Mouse (Mus musculus) hindbrain, postnatal 0 days (tissue): ENCODE measurements around the gene Kcnd3. TPM values are rescaled to one million over a fixed set of nuclear protein-coding genes. Genes with fewer than 3 reads are reported as not detected.

Experiments used
- ATAC-seq: fragments of 200-750 bp; cut with Nextera tagmentation; 2 replicates; pipeline ENCODE4 v1.8.0; 2017; ENCODE audit warnings: mild to moderate bottlenecking, moderate TSS enrichment, moderate library complexity
- DNase-seq: peaks from one replicate; pipeline ENCODE4 v3.0.0-alpha.2; 2015; ENCODE audit warnings: low spot score
- H3K27ac ChIP-seq: fragments of 300-500 bp; sonication (generic); 2 replicates; pipeline ENCODE4 v1.5.1; 2014; ENCODE audit warnings: mild to moderate bottlenecking
- H3K27me3 ChIP-seq: fragments of 300-500 bp; sonication (generic); 2 replicates; pipeline ENCODE4 v1.6.1; 2014; ENCODE audit warnings: low read length, mixed read lengths; ENCODE audit not compliant: insufficient read depth
- H3K36me3 ChIP-seq: fragments of 300-500 bp; sonication (generic); 2 replicates; pipeline ENCODE4 v1.6.1; 2014; ENCODE audit warnings: low read length, mixed read lengths; ENCODE audit not compliant: insufficient read depth
- H3K4me1 ChIP-seq: fragments of 300-500 bp; sonication (generic); 2 replicates; pipeline ENCODE4 v1.6.1; 2014; ENCODE audit warnings: antibody characterized with exemption, low read length, mixed read lengths; ENCODE audit not compliant: insufficient read depth
- H3K4me2 ChIP-seq: fragments of 300-500 bp; sonication (generic); 2 replicates; pipeline ENCODE4 v1.6.1; 2014; ENCODE audit warnings: low read depth, mild to moderate bottlenecking, low read length, moderate library complexity, mixed read lengths
- H3K4me3 ChIP-seq: fragments of 300-500 bp; sonication (generic); 2 replicates; pipeline ENCODE4 v1.5.1; 2014; ENCODE audit warnings: low read length
- H3K9ac ChIP-seq: fragments of 300-500 bp; sonication (generic); replicated peaks from 2 replicates; pipeline ENCODE4 v1.6.1; 2014; ENCODE audit warnings: mild to moderate bottlenecking, low read length, moderate library complexity, mixed read lengths
- H3K9me3 ChIP-seq: fragments of 300-500 bp; sonication (generic); 2 replicates; pipeline ENCODE4 v1.6.1; 2016; ENCODE audit warnings: low read length, mixed read lengths
- CTCF ChIP-seq: IDR thresholded peaks from 2 replicates; pipeline ENCODE4 v1.5.1; 2016; ENCODE audit warnings: antibody characterized with exemption, control low read depth, low read depth
- WGBS: fragments of 180-500 bp; shearing (Covaris S2); extraction: QIAGEN DNeasy Blood & Tissue Kit; methylation state at CpG from one replicate; pipeline ENCODE4 v1.1.7; 2014; 5-methylcytosine and 5-hydroxymethylcytosine counted together
- polyA plus RNA-seq: library from polyadenylated mRNA; unstranded; fragments of >200 nt; fragmentation: Nextera tagmentation; extraction: Ambion mirVana; gene quantifications from 2 replicates; pipeline ENCODE4 v1.2.1, GENCODE M21; 2015
- total RNA-seq: library from RNA; depleted of rRNA; stranded (reverse); fragments of >200 nt; gene quantifications from 2 replicates; pipeline ENCODE4 v1.2.3, GENCODE M21; 2014

Gene Kcnd3
- total and polyA plus RNA-seq, 2 experiments from 2014 or later, result 8.6 to 71.8 TPM

DNA sequence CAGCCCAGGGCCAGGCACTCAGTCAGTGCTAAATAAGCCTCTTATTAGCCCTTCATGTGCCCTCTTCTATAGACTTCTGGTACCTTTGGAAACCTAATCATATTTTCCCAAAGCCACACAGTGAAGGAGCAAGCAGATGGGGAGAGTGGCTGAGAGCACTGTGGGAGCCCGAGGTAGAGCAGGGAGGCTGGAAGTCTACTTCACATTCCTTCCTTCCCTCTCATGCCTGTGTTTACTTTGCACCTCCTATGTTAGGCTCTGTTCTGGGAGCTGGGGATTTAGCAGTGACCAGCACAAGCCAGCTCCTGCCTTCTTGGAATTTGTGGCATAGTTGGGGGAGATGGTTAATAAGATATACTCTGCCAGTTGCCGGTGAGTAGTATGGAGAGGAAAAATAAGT, 59.7 kb downstream of the Kcnd3 start:
- Histone ChIP-seq H3K4me3 (no peak overlapping the region), H3K9ac (no peak overlapping the region), H3K4me1 (peaks cover 7% of the 10 kb centered on the region; the same call in 1 of the 2 replicates), H3K9me3 (no peaks in the 10 kb centered on the region), H3K27ac (no peak overlapping the region), H3K4me2 (no peak overlapping the region), H3K36me3 (no peaks in the 10 kb centered on the region), H3K27me3 (no peaks in the 10 kb centered on the region)
- DNase-seq (no peak), ATAC-seq (no peak)
- 60% methylated on average over 2 of the region's 2 CpGs for WGBS
- TF ChIP-seq CTCF, result no peak

DNA sequence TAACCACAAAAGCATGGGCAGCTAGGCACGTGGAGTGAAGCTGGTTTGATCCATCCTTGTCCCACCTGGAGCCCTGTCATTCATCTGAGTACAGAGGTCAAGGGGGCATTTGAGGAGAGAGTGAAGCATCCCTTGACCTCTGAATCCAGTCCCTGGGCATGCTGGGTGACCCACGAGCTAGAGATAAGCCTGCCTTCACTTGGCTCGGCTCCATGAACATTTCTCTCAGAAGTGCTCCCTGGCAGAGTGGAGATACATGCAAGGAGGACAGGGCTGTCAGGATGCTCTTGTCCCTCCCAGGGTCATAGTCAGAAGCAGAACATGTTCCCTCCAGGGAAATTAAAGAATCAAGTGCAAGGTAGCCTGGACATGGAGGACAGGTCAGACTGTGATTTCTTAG, 62.1 kb downstream of the Kcnd3 start:
- no peak overlapping the region for H3K9ac ChIP-seq
- no peak for TF ChIP-seq CTCF
- peaks cover 3% of the 10 kb centered on the region; the same call in 1 of the 2 replicates for H3K4me1 ChIP-seq
- ATAC-seq (no peak), DNase-seq (no peak)
- H3K27me3 ChIP-seq, result no peaks in the 10 kb centered on the region
- no peaks in the 10 kb centered on the region for H3K9me3 ChIP-seq
- no peaks in the 10 kb centered on the region for H3K36me3 ChIP-seq
- no peak overlapping the region for H3K4me2 ChIP-seq
- H3K4me3 ChIP-seq, result no peak overlapping the region
- WGBS, result 67% methylated on average over 3 of the region's 3 CpGs
- H3K27ac ChIP-seq, result no peak overlapping the region

- H3K4me2 ChIP-seq, result no peak overlapping the region
- H3K4me1 ChIP-seq, result peaks cover 3% of the 10 kb centered on the region; the same call in 1 of the 2 replicates
- no peak for ATAC-seq
- no peaks in the 10 kb centered on the region for H3K36me3 ChIP-seq
- H3K9me3 ChIP-seq, result no peaks in the 10 kb centered on the region
- no peak for TF ChIP-seq CTCF
- no peak overlapping the region for H3K27ac ChIP-seq
- H3K27me3 ChIP-seq, result no peaks in the 10 kb centered on the region
- no peak for DNase-seq
- no peak overlapping the region for H3K4me3 ChIP-seq
- H3K9ac ChIP-seq, result no peak overlapping the region
Observed at GRCm38 (mm10) chr3:105515035-105515434, 62.9 kb downstream of the Kcnd3 start.

DNA sequence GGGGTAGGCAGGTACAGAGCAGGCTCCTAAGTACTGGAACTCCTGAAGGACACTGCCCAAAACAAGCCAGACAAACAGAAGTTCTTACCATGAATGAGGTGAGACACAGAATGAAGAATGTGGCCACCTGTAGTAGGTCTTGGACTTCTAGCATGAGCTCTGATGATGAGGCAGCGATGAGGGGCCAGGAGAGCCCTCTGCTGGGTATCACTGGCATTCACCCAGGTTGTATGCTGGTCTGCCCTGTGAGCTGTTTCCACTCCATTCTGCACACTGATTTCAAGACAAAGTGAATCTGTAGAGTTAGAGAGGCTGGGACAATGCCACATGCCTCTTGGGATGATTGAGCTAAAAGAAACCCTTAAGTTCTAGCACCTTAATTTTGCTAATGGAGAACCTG, 63.5 kb downstream of the Kcnd3 start:
- Histone ChIP-seq H3K36me3 (no peaks in the 10 kb centered on the region), H3K27ac (no peak overlapping the region), H3K4me3 (no peak overlapping the region), H3K4me2 (no peak overlapping the region), H3K9me3 (no peaks in the 10 kb centered on the region), H3K27me3 (no peaks in the 10 kb centered on the region), H3K4me1 (peaks cover 4% of the 10 kb centered on the region), H3K9ac (no peak overlapping the region)
- DNase-seq, result peak; percentile 33
- 83% methylated on average over 1 of the region's 1 CpGs for WGBS
- TF ChIP-seq CTCF, result peak; percentile 54
- ATAC-seq, result no peak

DNA sequence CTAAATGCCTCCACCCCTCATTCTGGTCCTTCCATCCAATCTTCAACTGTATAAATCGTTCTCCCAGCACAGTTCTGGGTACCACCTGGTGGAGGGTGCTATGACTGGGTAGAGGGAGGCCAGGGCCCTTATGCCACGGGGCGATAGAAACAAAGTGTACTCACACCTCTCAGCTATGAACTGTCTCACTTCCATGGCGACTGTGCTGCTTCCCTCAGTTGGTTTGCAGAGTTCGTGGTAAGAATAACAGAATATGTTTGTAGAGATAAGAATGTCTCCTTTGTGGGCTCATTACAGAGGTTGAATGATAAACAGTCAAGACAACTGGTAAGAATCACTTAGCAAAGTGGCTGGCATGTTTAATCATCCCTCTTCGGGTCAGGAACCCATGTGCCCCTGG, 68.3 kb downstream of the Kcnd3 start:
- DNase-seq (no peak), ATAC-seq (no peak)
- Histone ChIP-seq H3K9me3 (no peaks in the 10 kb centered on the region), H3K27me3 (no peaks in the 10 kb centered on the region), H3K36me3 (no peaks in the 10 kb centered on the region), H3K9ac (no peak overlapping the region), H3K27ac (no peak overlapping the region), H3K4me2 (no peak overlapping the region), H3K4me1 (peaks cover 6% of the 10 kb centered on the region), H3K4me3 (no peak overlapping the region)
- no peak for TF ChIP-seq CTCF
- WGBS, result 81% methylated on average over 6 of the region's 6 CpGs

DNA sequence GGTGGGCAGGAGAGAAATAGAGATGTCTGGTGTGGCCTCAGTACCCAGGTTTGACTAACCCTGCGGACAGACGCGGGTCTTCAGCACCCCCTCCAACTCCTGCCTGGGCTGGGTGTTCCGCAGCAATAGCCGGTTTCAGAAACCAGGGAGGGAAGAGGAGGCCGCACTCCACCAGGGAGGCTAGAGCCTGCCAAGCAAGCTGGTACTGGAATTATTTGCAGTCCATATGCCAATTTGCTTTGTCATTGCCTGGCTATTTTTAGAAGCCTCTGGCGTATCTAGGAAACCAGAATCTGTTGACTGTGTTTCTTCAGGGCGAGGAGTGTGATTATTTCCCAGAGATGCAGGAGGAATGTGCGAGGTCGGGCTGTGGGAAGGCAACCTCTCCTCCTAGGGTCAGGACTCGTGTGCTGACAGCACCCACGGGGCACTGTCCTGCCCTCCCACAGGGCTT, 69.1 kb downstream of the Kcnd3 start:
- DNase-seq (peak; percentile 87), ATAC-seq (peak; percentile 88)
- peak; percentile 26; the same call in 1 of the 2 replicates for TF ChIP-seq CTCF
- 21% methylated on average over 12 of the region's 12 CpGs for WGBS
- Histone ChIP-seq H3K27me3 (no peaks in the 10 kb centered on the region), H3K9ac (no peak overlapping the region; the same call in 1 of the 2 replicates), H3K36me3 (no peaks in the 10 kb centered on the region), H3K27ac (peak overlapping the region; percentile 51; the same call in 1 of the 2 replicates), H3K4me1 (peaks cover 6% of the 10 kb centered on the region), H3K4me3 (no peak overlapping the region), H3K9me3 (no peaks in the 10 kb centered on the region), H3K4me2 (0 out of 2 replicates have a peak overlapping the region, but pooled peaks have one; percentile 17)

DNA sequence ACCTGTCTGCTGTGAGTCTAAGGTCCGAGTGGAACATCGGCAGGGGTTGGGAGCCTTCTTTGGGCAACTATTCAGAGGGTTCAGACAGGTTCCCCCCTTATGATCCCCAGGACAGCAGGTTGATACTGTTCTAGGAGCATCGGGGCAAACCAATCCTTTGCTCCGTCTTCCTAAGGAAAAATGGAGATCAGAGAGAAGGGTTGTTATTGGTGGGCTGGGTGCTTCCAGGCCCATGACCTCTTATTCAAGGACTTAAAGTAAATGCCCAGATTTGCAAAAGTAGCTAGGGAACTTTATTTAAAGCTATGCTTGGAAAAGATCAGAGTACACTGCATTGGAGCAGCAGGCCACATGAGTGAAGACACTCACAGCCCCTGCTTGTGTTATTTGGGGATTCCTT, 69.5 kb downstream of the Kcnd3 start:
- H3K4me2 ChIP-seq, result 0 out of 2 replicates have a peak overlapping the region, but pooled peaks have one; percentile 17
- DNase-seq (no peak), ATAC-seq (no peak)
- no peak for TF ChIP-seq CTCF
- no peak overlapping the region for H3K9ac ChIP-seq
- no peak overlapping the region for H3K4me3 ChIP-seq
- no peaks in the 10 kb centered on the region for H3K9me3 ChIP-seq
- peaks cover 6% of the 10 kb centered on the region for H3K4me1 ChIP-seq
- H3K36me3 ChIP-seq, result no peaks in the 10 kb centered on the region
- H3K27ac ChIP-seq, result peak overlapping the region; percentile 51; the same call in 1 of the 2 replicates
- WGBS, result 54% methylated on average over 4 of the region's 4 CpGs
- no peaks in the 10 kb centered on the region for H3K27me3 ChIP-seq
